Mouse (Mus musculus): Measurements from ENCODE around the gene Fgd3.
A peak's percentile ranks its signal among the peaks of the same experiment; 100 is the strongest.

The Fgd3 gene

GRCm38 (mm10) chr13:49247740-49248466 is 72.2 kb downstream of the Fgd3 start:
- peak; percentile 79 for DNase-seq (ENCODE audit: low spot score)

- DNase-seq (ENCODE audit: low spot score) = no peak
These were observed 72.8 kb downstream of the Fgd3 start for GRCm38 (mm10) chr13:49247232-49247739.

DNA sequence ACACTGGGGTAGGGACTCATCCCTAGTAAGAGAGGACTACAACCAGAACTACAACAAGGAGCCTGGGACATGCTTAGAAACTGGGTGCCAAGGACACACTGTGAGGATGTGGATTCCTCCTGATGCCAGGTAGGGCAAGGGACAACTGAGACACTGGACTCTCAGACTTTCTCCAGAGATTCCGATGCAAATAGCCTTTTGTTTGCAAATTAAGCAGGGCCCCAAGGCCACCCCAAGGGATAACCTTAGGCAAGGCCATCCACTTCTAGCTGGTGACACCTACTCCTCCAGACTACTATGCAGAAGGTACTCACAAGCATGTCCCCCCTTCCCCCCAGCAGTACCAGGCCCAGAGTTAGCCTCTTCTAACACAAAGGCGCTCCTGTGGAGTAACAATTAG is 73.5 kb downstream of the Fgd3 start:
- DNase-seq (ENCODE audit: low spot score) = no peak

DNA sequence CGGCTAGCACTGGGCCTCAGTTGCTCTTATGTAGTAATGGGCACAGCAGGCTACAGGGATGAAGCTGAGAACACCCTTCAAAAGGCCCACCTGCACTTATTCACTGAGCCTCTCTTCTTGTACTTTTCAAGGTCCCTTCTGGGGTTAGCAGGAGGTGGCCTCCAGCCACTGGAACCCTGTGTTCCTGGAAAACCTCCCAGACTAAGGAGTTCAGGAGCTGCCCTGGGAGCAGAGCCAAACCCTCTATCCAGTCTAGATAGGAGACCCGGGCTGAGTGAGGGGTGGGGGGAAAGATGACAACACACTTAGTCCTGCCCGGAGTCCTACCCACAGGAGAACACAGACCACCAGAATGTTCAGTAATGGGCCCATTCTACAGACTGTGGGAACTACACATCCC is 74.1 kb downstream of the Fgd3 start:
- DNase-seq (ENCODE audit: low spot score) = peak; percentile 82

- peak; percentile 76 for DNase-seq (ENCODE audit: low spot score)
These were observed 74.9 kb downstream of the Fgd3 start for GRCm38 (mm10) chr13:49245251-49245650.

- DNase-seq (ENCODE audit: low spot score) = no peak
These were observed 76.6 kb downstream of the Fgd3 start for GRCm38 (mm10) chr13:49243492-49243891.

- DNase-seq (ENCODE audit: low spot score) = no peak
These were observed 77.6 kb downstream of the Fgd3 start for GRCm38 (mm10) chr13:49242321-49243065.

- DNase-seq (ENCODE audit: low spot score) = no peak
These were observed 81.4 kb downstream of the Fgd3 start for GRCm38 (mm10) chr13:49238737-49239136.

DNA sequence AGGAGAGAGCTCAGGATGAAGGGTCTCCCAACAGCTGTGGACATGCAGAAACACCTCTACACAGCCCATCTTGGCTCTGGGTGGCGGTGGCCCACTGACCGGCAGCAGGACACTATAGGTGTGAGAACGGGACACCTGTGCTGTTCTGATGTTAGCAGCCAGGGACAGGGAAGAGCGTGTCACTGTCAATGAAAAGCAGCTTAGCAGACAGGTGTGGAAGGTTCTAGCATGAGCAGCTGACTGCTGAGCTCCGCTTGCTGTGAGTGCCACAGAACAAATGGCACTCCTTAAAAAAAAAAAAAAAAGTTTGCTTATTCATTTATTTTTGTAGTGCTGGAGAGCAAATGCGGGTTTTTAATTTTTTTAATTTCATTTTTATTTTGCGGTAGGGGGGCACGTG is 82.5 kb downstream of the Fgd3 start:
- no peak for DNase-seq (ENCODE audit: low spot score)

DNA sequence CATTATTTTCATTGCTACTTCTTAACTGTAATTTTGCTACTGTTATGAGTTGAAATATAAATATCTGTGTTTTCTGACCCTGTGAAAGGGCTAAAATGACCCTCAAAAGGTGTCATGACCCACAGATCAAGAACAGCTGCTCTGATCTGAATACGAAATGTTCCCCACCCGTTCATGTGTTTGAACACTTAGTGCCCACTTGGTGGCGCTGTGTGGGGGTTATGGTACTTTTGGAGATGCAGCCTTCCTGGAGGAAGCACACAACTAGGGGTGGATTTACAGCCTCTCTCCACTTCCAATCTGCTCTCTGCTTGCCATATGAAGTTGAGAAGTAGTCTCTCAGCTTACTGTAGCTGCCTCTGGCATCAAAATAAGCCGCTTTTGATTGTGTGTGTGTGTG is 85.4 kb downstream of the Fgd3 start:
- no peak for DNase-seq (ENCODE audit: low spot score)

GRCm38 (mm10) chr13:49233792-49234572 is 86.1 kb downstream of the Fgd3 start:
- no peak for DNase-seq (ENCODE audit: low spot score)

DNA sequence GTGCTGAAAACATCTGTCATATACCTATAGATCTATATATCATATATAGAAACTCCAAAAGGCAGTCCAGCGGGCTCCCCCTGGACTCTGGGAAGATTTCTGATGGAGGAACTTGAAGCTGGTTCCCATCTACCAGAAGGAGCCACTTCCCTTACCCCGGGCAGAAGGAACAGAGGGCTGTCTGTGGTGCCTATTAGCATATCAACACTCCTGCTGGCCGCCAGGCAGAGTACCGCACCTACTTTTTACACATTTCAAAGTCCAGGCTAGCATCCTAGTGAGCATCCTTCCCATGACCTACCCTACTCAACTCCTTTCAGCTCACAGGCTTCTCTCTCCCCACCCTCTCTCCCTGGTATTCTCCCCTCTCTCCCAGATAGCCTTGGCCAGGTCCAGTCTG is 94.5 kb downstream of the Fgd3 start:
- no peak for DNase-seq (ENCODE audit: low spot score)

GRCm38 (mm10) chr13:49225159-49225558 is 95.0 kb downstream of the Fgd3 start:
- DNase-seq (ENCODE audit: low spot score) = no peak

DNA sequence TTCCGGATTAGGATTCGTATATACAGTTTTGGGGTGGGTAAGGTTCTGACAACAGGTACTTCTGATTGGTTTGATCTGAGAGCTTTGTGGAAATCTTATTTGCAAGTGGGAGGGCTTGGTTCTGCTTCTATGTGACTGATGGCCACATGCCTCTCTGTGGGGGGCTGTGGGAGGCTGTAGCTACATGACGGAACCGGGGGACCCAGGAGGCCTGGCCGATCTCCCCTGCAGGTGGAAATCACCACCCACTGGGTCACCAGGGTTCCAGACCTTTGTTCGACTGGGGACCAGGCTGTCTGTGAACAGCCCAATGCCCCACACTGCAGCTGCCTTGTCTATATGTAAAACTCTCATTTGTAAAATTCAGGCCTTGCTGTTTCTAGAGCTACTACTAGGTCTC is 95.4 kb downstream of the Fgd3 start:
- no peak for DNase-seq (ENCODE audit: low spot score)

DNA sequence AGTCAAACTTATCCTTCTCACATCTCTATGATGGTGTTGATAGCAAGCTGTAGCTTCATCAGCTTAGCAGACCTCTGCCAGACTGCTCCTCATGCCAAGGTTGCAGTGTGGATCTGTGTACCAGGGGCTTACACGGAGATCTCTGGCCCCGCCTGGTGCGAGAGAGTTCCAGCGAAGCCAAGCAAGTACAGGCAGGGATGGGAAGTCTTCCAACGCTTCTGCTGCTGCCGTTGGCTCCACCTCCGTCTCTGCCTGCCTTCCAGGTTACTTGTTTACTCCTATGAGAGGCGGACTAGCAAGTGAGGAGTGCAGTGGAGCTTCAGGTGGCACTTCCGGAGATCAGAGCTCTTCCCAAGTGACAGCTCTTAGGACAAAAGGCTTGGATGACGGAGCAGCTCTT is 95.8 kb downstream of the Fgd3 start:
- DNase-seq (ENCODE audit: low spot score) = no peak

DNA sequence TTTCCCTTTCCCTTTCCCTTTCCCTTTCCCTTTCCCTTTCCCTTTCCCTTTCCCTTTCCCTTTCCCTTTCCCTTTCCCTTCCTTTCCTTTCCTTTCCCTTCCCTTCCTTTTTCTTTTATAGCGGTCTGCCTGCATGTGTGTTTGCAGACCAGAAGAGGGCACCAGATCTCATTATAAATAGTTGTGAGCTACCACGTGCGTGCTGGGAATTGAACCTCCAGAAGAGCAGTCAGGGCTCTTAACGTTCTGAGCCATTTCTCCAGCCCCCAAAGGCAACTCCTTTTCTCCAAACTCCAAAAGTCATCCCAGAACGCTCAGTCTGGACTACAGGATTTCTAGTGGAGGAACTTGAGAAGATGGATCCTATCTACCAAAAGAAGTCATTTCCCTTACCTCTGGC is 99.2 kb downstream of the Fgd3 start:
- DNase-seq (ENCODE audit: low spot score) = no peak

GRCm38 (mm10) chr13:49219367-49219766 is 100.7 kb downstream of the Fgd3 start:
- no peak for DNase-seq (ENCODE audit: low spot score)

- DNase-seq (ENCODE audit: low spot score) = no peak
These were observed 101.5 kb downstream of the Fgd3 start for GRCm38 (mm10) chr13:49218651-49219050.

DNA sequence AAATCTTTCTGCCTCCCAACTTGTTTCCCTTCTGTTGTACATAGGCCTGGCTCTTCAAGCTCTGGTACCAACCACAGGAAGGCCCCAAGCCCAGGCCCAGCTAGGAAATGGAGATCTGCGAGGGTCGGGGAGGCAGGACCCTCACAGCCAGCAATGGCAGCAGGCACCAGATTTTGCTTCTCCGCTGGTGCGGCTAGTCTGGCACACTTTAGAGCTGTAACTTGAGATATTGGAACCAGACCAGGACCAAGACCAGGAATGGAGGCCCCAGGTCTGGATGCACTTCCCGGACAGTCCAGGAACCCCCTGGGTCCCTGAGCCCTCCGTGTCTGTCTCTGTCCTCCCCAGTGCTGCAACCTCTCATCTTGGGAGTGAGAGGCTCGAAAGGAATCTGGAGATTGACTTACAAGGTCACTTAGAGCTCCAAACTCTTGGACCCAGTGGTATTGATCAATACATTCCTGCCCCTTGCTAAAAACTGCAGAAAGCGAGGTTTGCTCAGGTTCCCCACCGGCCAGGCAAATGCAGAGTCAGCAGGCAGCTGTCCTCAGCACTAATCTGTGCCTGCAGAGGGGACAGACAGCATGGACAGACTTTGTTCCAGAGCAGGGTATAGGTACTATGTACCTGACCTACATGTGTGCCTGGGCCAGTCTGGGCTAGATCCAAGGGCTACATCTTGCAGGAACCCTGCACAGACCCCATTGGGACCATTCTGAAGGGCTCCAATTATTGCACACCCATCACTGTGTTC is 103.1 kb downstream of the Fgd3 start:
- no peak for DNase-seq (ENCODE audit: low spot score)

DNA sequence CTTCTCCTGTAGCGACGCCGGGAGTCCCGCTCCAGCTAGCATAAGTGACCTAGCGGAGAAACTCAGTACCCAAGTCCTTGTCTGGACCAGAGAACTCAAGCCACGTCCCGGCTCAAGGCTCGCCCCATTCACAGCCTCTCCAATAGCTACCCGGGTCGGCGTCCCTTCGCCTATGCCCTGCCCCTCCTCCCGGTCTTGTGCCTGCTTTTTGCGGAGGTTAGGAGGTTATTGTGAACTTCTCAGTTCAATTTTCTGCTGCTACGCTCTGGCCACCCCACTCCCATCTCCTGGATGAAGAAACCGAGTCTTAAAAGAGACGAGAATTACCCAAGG is 103.9 kb downstream of the Fgd3 start:
- DNase-seq (ENCODE audit: low spot score) = no peak

- DNase-seq (ENCODE audit: low spot score) = peak; percentile 99
These were observed 104.4 kb downstream of the Fgd3 start, which contains the start of gene Card19 for GRCm38 (mm10) chr13:49215504-49216219. Card19 (minus strand) TSS chr13:49216037.
